Mouse (Mus musculus): ENCODE results near the gene Acta2. TPM values are rescaled to one million over a fixed set of nuclear protein-coding genes. Genes with fewer than 3 reads are reported as not detected.

Gene Acta2
- total RNA-seq (2021): 100 to 1,000 TPM; 250 to 346 TPM

GRCm38 (mm10) chr19:34254880-34255681 lies at the start of gene Acta2:
TSS of gene Acta2 (minus strand) at chr19:34255590.
- intact Hi-C loops (cut with DNase I): no loop called here
- peak; percentile 26 for DNase-seq (ENCODE audit: low spot score)

GRCm38 (mm10) chr19:34304917-34305316 lies 49.5 kb upstream of the Acta2 start:
- intact Hi-C loops (cut with DNase I): no loop called here
- DNase-seq (ENCODE audit: low spot score): no peak

- DNase-seq (ENCODE audit: low spot score): no peak
- intact Hi-C loops (cut with DNase I): no loop called here
Measured at GRCm38 (mm10) chr19:34300430-34300829, 45.0 kb upstream of the Acta2 start.

GRCm38 (mm10) chr19:34299229-34299628 lies 43.8 kb upstream of the Acta2 start:
- intact Hi-C loops (cut with DNase I): no loop called here

GRCm38 (mm10) chr19:34298531-34298930 lies 43.1 kb upstream of the Acta2 start:
- no peak for DNase-seq (ENCODE audit: low spot score)
- intact Hi-C loops (cut with DNase I): no loop called here

More at GRCm38 (mm10) chr19:34299229-34299628, 43.8 kb upstream of the Acta2 start:
- no peak for DNase-seq (ENCODE audit: low spot score)

GRCm38 (mm10) chr19:34295442-34295841 lies 40.1 kb upstream of the Acta2 start:
- no peak for DNase-seq (ENCODE audit: low spot score)
- intact Hi-C loops (cut with DNase I): no loop called here

GRCm38 (mm10) chr19:34293376-34293947 lies 38.1 kb upstream of the Acta2 start:
- intact Hi-C loops (cut with DNase I): no loop called here
- no peak for DNase-seq (ENCODE audit: low spot score)

- intact Hi-C loops (cut with DNase I): no loop called here
- DNase-seq (ENCODE audit: low spot score): no peak
Measured at GRCm38 (mm10) chr19:34292701-34293100, 37.3 kb upstream of the Acta2 start.

- intact Hi-C loops (cut with DNase I): loop anchor here (2.0 kb wide), 1 partner anchor 37 kb away; no protein-coding TSS in a partner anchor
- DNase-seq (ENCODE audit: low spot score): no peak
Measured at GRCm38 (mm10) chr19:34291956-34292355, 36.6 kb upstream of the Acta2 start.

GRCm38 (mm10) chr19:34291379-34291778 lies 36.0 kb upstream of the Acta2 start:
- DNase-seq (ENCODE audit: low spot score): no peak
- intact Hi-C loops (cut with DNase I): loop anchor here (2.0 kb wide), 1 partner anchor 37 kb away; no protein-coding TSS in a partner anchor

- intact Hi-C loops (cut with DNase I): loop anchor here (2.0 kb wide), 1 partner anchor 38 kb away; no protein-coding TSS in a partner anchor
- no peak for DNase-seq (ENCODE audit: low spot score)
Measured at GRCm38 (mm10) chr19:34290872-34291341, 35.5 kb upstream of the Acta2 start.

- intact Hi-C loops (cut with DNase I): loop anchor here (2.0 kb wide), 1 partner anchor 39 kb away; no protein-coding TSS in a partner anchor
- peak; percentile 79 for DNase-seq (ENCODE audit: low spot score)
Measured at GRCm38 (mm10) chr19:34289948-34290789, 34.8 kb upstream of the Acta2 start, which contains the start of gene Fas. TSS of gene Fas (plus strand) at chr19:34290666.

- DNase-seq (ENCODE audit: low spot score): no peak
- intact Hi-C loops (cut with DNase I): no loop called here
Measured at GRCm38 (mm10) chr19:34288696-34289095, 33.3 kb upstream of the Acta2 start.

GRCm38 (mm10) chr19:34287656-34288415 lies 32.4 kb upstream of the Acta2 start:
- DNase-seq (ENCODE audit: low spot score): no peak

GRCm38 (mm10) chr19:34287221-34287620 lies 31.8 kb upstream of the Acta2 start:
- DNase-seq (ENCODE audit: low spot score): no peak
- intact Hi-C loops (cut with DNase I): no loop called here

More at GRCm38 (mm10) chr19:34287656-34288415, 32.4 kb upstream of the Acta2 start:
- intact Hi-C loops (cut with DNase I): no loop called here

GRCm38 (mm10) chr19:34284826-34285225 lies 29.4 kb upstream of the Acta2 start:
- no peak for DNase-seq (ENCODE audit: low spot score)
- intact Hi-C loops (cut with DNase I): loop anchor here (1.0 kb wide), 1 partner anchor 41 kb away; no protein-coding TSS in a partner anchor

GRCm38 (mm10) chr19:34284383-34284782 lies 29.0 kb upstream of the Acta2 start:
- intact Hi-C loops (cut with DNase I): loop anchor here (1.0 kb wide), 1 partner anchor 40 kb away; no protein-coding TSS in a partner anchor

GRCm38 (mm10) chr19:34283614-34284013 lies 28.2 kb upstream of the Acta2 start:
- DNase-seq (ENCODE audit: low spot score): no peak
- intact Hi-C loops (cut with DNase I): loop anchor here (1.0 kb wide), 1 partner anchor 39 kb away; no protein-coding TSS in a partner anchor

More at GRCm38 (mm10) chr19:34284383-34284782, 29.0 kb upstream of the Acta2 start:
- DNase-seq (ENCODE audit: low spot score): no peak

- no peak for DNase-seq (ENCODE audit: low spot score)
- intact Hi-C loops (cut with DNase I): no loop called here
Measured at GRCm38 (mm10) chr19:34278078-34278477, 22.7 kb upstream of the Acta2 start.
